Mouse (Mus musculus): ENCODE measurements at regions not wholly inside any gene's neighbourhood (a gene's known extent, or its start where the extent isn't known, plus 50 kb on each side); places are given as distances from the start of the nearest gene placed in this dataset.

DNA sequence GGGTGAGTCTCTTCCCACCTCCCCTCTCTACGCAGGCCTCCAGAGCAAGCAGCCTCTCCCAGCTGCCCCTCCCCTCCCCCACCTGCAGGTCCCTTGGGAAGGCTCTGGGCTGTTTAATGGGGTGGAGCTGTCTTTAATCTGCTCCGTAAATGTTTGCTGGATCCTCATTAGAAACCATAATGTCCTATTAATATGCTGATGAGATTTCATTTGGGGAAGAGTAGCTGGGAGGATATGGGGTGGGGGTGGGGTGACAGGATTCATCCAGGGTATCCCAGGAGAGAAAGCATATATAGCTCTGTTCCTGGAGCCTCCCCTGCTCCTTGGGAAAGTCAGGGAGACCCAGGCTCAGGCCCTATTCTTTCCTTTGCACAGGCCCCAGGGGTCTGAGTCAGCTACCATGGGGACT, 137.2 kb upstream of the Pja1 start:
- no peak for TF ChIP-seq GATA1 (IDR thresholded peaks at IDR 0.05; ENCODE audit: borderline replicate concordance, low read length)
- no peak for TF ChIP-seq TAL1 (conservative IDR thresholded peaks at IDR 0.05; ENCODE audit: low read depth, low read length)
